Mouse (Mus musculus): ENCODE data around the gene Itsn1.

Itsn1 gene

DNA sequence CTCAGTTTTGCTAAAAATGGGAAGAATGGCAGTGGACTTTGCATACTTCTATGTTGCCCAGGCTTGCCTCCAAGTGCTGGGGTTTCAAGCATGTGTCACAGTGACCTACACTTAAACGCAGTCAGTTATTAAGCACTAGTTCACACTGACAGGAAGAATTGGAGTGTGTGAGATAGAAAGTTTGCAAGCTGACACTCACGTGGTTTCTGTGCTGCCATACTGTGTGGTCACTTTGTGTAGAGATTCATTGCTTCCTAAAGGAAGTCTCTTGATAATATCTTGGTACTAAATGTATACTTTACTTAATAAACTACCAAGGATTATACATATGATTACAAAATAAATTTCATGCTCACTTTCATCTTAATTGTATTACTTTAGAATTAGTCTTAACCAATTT lies 3.7 kb downstream of the Itsn1 start:
- no peak for DNase-seq

DNA sequence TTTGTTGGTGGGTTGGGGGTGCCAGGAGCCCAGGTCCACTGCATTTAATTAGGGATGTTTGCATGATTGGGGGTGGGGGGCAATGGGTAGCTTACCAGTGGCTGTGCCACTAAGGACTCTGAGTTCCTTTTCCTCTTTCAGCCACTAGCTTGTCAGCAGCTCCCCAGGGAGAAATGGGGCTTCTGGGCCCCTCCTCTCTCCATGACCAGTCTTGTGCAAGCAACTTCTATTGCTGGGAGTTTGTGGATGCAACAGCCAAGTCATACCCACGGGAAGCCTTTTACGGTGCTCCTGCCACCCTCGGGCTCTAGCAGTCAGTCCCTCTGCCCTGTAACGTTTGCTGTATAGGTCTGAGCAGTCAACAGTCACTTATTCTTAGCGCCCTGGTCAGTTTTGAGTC lies 5.7 kb downstream of the Itsn1 start:
- no peak for DNase-seq

DNA sequence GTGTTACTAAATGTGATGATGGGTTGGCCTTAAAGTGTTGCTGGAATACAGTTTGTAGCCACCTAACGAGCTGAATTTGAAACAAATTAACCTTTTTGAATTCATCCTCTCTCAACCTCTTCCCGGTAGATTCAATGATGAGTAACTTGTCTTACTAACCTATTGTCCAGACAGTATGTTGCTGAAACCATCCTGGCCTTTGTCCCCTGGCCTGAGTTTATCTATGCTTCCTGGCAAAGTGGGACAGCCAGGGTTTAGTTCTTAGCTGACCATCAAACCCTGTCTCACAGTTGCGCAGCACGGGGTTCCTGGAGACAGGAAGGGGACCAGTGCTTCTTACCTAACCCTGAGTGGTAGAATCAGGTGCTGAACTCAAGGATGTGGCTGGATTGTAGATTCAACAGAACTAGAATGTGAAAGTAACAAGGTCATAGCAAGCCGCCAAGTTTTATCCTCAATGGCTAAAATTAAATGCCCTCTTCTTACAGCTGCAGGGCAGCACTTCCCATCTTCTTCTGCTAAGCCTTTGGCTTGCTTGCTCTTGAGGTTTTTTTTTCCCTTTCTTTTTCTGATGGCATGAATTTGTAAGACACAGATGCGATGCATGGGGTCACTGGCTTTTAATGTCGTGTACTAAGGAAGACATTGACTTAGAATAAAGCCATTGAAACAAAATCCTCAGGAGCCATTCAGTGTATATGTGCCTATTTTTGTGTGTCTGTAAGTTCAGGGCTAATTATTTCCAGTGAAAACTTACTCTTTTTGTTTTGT lies 7.2 kb downstream of the Itsn1 start:
- no peak for DNase-seq

DNA sequence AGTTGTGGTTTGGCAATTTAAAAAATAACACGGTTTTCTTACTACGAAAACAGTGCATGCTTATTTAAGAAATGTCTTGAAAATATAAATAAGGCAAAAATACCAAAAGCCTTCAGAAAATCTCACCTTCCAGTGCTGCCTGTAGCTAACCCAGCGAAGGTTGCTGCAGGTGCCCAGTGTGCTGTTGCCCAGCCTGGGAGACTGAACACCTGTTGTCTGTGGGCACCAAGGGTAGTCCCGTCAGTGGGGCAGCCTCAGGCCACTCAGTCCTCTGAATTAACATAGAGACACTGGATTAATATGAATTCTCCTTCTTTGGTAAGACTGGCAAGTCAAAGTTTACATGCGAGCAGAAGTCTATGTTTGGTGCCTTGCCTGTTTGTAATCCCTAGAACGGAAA lies 9.4 kb downstream of the Itsn1 start:
- no peak for DNase-seq

DNA sequence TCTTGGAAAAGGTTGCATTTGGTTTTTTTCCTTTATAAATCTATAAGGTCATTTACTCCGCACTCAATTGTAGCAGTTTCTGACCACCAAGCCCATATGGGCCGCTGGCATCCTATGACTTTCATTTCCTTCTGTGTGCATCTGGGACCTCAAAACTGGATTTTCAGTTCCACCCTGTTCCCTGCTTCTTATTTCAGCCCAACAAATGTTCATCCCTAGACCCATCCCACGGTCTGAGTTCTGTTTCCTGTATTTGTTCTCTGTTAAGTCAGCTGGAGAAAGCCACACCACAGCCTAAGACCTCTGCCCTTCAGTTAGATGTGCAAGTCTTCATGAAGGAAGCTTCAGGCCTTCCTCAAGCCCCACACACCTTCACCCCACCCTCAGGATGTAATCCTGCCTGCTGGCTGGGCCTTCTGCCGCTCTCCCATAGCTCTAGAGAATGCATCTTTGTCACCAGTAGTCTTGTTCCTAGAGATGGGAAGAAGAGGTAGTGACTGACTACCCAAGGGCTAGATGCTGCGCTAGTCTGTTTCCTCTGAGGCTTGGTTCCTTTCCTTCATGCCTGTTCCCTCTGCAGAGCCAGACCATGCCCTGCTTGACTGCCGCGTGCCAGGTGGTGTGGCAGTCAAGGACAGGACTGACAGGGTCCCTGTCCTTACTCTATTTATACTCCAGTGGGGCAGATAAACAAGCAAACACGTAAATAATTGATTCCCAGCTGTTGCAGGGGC lies 11.3 kb downstream of the Itsn1 start:
- DNase-seq = no peak

DNA sequence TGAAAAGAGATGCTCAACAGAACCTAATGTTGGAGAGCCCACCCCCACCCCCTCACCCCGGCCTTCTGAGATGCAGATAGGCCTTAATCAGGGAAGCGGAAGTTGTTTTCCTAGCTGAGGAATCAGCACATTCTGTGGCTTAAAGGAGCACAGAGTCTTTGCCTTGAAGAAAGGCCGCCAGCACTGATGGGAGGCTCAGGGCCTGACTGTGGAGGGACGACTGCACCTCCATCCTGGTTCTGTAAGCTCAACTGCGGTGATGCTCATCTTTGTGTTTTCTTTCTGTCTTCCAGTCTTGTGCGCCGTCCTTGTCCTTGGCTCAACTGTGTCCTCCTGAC lies 11.8 kb downstream of the Itsn1 start:
- no peak for DNase-seq

DNA sequence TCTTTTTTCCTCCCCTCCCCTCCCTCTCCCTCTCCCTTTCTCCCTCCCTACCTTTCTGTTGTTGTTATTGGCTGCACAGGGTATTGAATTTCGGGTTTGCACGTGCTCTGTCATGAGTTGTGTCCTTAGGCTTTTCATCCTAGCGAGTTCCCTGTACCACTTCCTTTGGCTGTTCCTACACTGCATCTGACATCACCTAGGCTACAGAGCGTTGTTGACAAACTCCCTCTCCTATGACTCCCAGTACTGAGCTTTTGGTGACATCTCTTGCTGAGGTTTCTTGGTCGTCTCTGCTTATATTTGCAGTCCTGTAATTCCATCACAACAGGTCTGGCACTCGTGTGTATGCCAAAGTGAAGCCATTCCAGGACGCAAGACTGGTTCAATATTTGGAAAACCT lies 14.0 kb downstream of the Itsn1 start:
- DNase-seq = no peak

DNA sequence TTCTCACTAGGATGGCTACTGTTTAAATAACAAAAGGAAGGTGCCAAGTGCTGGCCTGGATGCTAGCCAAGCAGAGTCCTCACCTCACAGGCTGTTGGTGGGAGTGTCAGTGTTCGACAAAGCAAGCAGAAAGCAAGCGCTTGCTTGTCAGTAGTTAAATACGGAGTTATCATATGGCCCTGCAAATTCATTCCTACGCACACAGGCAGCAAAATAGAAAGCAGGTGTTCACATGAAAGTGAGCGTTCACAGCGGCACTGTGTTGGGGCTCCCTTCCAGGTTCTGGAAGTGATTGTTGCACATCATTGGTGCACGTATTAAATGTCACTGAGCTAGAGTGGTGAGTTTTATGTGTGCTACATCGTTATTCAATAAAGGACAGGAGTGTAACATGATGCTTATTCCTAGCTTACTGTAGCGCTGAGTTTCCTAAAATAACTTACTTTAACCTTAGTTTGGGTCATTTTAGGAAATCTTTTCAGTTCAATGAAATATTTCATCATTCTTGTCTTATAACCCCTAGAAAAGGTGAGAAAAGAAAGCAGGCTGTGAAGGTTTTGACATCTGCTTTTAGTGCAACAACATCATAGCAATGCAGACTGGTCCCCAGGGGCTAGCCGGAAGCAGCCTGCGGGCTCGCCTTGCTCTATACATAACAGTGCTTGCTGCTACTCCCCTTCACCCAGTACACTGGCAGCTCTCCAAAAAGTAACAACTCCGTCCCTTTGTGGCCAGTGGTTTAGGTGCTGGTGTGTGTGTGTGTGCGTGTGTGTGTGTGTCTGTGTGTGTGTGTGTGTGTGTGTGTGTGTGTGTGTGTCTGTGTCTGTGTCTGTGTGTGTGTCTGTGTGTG lies 17.2 kb downstream of the Itsn1 start:
- peak; percentile 75 for DNase-seq

DNA sequence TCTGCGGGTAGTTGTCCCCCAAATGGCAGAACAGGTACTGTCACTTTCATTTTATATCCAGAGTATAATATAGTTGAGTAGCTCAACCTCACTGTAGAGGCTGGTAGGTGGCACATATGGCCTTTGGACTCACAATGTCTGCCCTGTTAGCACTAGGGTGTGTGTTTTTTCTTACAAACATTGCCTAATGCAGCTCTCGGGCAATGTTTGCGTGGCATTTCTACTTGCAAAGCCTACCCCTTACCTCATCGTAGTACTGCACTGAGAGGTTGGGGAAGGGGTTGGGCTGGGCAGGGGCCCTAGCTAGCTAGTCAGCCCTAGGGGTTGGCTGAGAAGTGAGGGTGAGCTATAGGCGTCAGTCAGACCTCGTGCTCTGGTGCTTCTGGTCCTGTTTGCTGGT lies 18.5 kb downstream of the Itsn1 start:
- DNase-seq = no peak

DNA sequence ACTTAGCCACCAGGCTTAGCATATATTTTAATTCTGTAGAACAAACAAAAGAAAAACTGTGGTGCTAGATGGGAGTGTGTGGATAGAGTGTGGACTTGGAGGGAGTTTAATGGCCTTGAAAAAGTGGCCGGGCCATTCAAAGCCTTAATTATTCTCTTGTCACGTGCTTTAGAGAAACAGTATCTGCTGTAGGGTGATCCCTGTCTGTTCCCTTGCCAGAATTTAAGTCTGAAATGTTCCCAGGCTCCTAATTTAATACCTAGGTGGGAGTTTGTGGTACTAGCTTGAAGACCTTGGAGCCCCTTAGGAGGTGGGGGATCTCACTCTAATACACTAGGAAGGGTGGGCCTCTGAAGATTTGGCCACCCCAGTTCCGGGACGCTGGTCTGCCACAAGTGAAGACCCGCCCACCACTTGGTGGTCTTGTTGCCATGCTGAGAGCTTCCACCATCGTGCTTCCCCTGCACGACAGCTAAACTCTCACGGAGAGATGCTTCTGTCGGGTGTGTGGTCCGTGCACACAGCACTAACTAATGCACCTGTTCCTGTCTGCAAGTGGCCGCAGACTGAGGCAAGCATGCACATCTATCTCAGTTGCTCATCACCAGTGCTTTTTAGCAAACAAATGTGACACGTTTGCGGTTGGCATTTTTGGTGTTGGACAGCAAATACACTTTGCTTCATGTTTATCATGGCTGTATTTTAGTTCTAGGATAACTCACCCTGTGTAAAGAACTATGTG lies 22.7 kb downstream of the Itsn1 start:
- no peak for DNase-seq

DNA sequence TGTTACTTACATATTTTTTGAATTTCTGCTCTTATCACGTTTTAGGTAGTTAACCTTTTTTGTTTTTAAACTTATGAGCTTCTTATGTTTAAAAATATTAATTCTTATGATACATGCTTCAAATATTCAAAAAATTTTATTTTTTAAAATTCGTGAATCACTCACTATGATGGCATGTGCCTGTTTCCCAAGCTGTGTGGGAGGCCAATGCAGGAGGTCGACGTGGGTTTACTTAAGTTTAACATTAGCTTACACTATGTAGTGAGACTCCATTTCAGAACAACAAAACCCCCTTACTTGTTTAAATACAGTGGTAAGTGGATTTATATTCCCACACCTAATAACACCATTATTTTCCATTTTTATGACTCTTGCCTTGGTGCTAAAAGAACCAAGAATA lies 24.5 kb downstream of the Itsn1 start:
- no peak for DNase-seq

DNA sequence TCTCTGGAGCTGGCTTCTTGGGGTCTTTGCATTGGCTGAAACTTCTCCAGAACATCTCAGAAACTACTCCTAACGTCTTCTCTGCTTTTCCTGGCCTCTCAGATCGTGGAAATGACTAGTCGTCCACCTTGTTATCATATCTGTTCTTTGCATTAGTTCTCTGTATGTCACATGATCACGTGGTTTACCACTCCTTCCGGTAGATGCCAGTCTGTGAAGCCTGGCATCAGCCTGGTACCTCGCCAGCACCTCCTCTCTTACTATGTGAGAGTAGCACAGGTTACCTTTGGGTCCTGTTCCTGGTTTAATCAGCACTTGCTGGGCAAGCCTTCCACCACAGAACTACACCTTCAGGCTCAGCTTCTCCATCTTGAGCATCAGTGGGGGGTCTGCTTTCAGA lies 25.9 kb downstream of the Itsn1 start:
- no peak for DNase-seq

DNA sequence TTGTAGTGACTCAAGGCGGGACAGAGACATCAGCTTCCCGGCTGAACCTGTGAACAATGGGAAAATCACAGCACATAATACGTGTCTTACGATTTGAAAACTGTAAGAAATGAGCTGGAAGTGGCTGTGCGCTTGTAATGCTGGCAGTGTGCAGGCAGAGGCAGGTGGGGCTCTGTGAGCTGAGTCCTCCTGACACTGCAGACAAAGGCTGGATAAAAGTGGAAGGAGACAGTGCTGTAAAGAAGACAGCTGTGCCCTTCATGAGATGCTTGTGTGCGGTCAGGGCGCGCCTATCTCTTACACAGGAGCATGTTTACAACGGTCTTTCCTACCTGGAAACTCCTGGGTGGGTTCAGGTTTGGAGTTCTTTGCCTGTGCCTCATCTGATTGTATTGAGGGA lies 32.1 kb downstream of the Itsn1 start:
- no peak for DNase-seq

DNA sequence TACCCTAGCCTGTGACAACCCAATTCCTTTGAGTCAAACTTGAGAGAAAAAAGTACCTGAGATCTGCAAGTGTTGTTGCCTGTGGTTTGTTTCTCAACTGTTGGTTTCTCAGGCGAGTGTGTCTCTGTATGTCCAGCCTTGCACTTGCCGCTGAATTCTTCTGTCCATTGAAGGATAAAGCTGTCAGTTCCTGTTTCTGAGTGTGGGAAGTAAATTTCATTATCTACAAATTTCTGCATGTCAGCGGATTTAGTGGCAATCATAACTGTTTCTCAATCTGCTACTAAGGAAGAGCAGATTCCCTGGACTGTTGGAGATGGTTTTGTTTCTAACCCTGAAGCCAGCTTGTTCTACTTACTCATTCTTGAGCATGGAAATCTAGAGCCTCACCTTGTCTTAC lies 32.7 kb downstream of the Itsn1 start:
- DNase-seq = no peak

DNA sequence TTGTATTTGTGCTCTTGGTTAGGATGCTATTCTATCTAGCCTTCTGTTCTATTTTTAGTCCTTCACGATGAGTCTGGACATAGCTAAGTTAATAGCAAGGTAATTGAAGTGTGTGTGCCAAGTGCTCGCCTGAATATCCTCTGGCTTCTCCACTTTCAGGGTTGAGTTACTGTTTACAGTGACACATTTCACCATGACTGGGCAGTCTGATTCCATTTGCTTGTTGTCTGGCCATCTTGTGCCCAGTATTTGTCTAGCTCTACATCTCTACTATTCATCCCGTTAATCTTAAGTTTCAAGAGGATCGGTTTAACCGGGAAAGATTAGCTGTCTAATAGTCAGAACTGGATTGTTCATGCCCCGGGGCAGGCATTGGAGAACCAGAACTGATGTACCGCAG lies 33.4 kb downstream of the Itsn1 start:
- DNase-seq = no peak

DNA sequence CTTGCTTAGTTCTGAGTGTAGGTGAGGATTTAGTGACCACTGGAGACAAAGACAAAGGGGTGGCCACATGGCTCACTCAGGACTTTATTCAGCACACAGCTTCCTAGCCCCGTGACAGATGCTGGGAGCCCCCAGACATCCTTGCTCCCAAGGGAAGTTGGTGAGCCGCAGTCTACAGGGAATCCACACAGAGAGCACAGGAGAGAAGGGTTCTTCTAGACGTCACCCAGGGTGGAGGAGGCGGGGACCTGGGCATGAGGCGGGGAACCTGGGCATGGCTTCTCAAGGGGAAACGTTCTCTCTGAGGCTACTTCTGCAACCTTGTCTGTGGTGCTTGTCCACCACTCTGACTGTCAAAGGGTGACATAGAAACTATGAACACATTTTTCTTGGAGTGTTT lies 34.9 kb downstream of the Itsn1 start:
- no peak for DNase-seq

DNA sequence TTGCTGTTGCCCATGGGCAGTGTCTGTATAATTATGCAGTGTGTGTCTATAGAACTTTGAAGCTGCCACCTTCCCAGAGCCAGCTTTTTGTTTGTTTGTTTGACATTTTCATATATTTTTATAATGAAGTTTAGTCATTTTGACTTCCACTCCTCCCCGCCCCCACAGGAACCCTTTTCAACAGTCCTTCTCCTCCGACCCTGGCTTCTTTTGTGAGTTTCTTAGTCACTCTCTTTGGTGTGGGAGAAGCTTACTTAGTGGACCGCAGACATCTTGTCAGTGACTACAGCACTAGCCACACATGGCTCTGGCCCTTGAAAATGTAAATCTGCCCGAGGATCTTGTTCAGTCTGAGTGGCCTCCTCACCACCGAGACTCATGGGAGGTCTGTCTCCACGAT lies 35.3 kb downstream of the Itsn1 start:
- DNase-seq = no peak

DNA sequence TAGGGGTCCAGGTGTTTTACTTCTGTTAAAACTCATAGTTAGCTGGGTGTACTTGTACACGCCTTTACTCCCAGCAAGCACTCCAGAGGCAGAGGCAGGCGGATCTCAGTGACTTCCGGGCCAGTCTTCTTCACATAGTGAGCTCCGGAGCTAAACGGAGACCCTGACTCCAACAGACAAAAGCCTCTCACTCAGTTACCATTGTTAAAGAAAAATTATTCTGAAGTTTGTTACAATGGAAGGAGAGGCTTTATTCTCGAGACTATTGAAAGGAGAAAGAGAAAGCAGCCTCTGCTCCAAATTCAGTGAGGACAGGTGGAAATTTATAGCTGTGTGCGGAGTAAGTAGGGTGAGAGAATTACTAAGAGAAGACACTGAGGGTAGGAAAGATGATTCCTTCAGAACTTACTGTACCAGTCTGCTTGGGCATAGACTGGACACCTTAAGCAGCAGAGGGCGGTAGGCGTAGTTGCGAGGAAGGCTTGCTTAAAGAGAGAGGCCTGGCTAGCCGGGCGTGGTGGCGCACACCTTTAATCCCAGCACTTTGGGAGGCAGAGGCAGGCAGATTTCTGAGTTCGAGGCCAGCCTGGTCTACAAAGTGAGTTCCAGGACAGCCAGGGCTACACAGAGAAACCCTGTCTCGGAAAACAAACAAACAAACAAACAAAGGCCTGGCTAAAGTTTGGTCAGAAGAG lies 36.2 kb downstream of the Itsn1 start:
- no peak for DNase-seq

DNA sequence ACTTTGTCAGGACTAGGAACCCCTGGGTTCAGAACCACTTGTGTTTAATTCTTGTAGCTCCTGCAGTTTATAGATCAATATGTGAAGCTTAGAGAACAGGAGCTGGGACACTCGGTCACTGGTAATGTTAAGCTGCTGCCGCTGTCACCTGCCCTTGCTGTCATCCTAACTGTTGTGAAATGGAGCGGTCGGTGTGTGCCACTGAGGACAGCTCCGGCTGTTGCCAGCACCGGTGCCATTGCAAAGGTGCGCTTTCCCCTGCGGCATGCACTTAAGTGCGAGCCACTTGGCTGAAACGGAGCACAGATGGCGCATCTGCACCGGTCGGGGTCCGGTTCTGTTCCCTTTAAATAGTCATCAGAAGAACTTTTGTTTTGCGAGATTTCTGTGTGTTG lies 36.7 kb downstream of the Itsn1 start:
- DNase-seq = no peak

DNA sequence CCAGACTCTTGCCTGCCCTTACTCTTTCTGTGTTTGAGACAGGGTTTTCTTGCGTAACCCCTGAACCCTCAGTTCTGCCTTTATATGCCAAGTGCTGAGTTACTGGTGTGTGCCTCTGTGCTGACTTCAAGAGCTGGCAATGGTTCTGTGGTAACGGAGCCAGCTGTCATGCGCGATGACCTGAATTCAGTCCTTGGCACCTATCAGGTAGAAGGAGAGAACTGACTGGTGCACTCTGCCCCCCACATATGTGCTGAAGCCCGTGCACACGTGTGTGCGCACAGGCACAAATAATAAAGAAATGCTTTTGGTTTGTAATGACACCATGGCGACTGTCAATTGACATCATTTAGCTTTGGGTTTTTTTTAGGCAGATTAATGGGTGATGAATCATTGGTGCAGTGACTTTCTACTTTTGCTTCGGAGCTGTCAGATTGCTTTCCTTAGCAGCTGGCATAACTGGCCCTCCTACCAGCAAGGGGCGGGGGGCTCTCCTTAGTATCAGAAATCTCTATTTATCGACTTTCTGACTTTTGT lies 38.2 kb downstream of the Itsn1 start:
- peak; percentile 76 for DNase-seq

DNA sequence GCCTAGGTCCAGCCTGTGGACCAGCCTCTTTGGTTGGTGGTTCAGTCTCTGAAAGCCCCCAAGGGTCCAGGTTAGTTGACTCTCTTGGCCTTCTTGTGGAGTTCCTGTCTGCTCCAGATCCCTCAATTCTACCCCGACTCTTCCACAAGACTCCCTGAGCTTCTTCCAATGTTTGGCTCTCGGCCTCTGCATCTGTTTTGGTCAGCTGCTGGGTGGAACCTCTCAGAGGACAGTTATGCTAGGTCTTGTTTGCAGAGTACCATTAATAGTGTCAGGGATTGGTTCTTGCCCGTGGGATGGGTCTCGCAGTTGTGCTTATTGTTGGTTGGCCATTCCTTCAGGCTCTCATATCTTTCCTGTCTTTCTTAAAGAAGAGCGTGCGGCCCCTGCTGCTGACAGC lies 39.5 kb downstream of the Itsn1 start:
- no peak for DNase-seq

DNA sequence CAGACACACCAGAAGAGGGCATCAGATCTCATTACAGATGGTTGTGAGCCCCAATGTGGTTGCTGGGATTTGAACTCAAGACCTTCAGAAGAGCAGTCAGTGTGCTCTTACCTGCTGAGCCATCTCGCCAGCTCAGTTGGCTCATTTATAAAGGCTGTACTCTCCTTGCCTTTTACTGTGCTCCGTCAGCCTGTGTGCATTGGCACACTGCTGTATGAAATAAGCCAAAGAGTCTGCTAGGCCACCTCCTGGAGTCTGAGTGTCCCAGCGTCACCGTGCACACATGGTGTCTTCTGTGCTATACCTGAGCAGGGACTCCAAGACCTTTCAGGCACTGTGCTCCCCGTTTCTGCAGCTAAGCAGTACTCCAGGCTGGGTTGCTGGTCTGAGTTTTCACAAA lies 40.8 kb downstream of the Itsn1 start:
- peak; percentile 43 for DNase-seq
